Mouse (Mus musculus) neural tube, embryonic 10.5 days (tissue): ENCODE results near the gene Gm21725.
"Not testable (repeated sequence)": the region's sequence is repeated elsewhere in the genome, so short reads cannot be mapped to it uniquely, and the experiment has no call there.

Experiments used
- DNase-seq: peaks from one replicate; pipeline ENCODE4 v3.0.0-alpha.2; 2017; ENCODE audit warnings: low spot score; ENCODE audit errors: extremely low spot score

The Gm21725 gene

GRCm38 (mm10) chrY:13348963-13349362, at the start of gene Gm21725:
Gene Gm21725 (minus strand): TSS chrY:13349063.
- not testable (repeated sequence) for DNase-seq
